Mouse (Mus musculus) left cerebral cortex, adult 2 months (tissue): ENCODE results near the gene Rfc2. TPM values are rescaled to one million over a fixed set of nuclear protein-coding genes. Genes with fewer than 3 reads are reported as not detected.

Experiments
- DNase-seq, 2 experiments: peaks; one replicate each; pipeline ENCODE4 v3.0.0; 2021 to 2022; ENCODE audit warnings: low spot score in 2 of 2, mixed read lengths in 1 of 2; ENCODE audit errors: extremely low spot score in 1 of 2
- H3K27ac ChIP-seq: fragments of 200-600 bp; 2 replicates; pipeline ENCODE4 v1.8.1; 2022
- H3K4me3 ChIP-seq: fragments of 200-600 bp; 2 replicates; pipeline ENCODE4 v1.8.1; 2022
- CTCF ChIP-seq: fragments of 200-600 bp; IDR thresholded peaks from 2 replicates; pipeline ENCODE4 v1.8.1; 2022; ENCODE audit warnings: antibody characterized with exemption, mild to moderate bottlenecking, moderate library complexity
- intact Hi-C: fragments of 180-260 bp; cut with DNase I; formaldehyde crosslinking; loops from one replicate; pipeline ENCODE4 v1.15.1; 2025
- total RNA-seq, 2 experiments: library from RNA; stranded (reverse); gene quantifications; 2 replicates each; pipeline ENCODE4 v1.2.3; 2021

Rfc2 gene
- total RNA-seq, 2 experiments from 2014 or later, result 60.0 to 64.2 TPM

DNA sequence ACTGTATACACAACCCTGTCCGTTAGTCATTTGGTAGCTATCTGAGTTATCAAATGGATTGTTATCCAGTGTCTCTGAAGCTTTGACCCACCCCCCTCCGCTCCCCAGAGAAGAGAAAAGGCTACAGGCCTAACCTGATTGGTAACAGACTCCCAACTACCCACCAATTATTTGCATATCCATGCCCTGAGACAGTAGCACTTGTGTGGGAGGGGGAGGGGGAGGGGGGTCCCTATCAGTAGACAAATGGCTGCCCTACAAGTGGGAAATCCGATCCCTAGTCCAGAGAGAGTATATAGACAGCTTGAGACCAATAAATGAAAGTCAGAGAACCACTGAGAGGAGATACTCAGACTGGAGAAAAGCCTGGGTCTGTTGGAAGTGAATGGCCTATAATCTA lies 13.1 kb upstream of the Rfc2 start:
- no peak for DNase-seq
- no peak overlapping the region for H3K4me3 ChIP-seq
- intact Hi-C loops, result loop anchor here (2.0 kb wide), 1 partner anchor 13 kb away; no protein-coding TSS in a partner anchor
- no peak overlapping the region for H3K27ac ChIP-seq
- TF ChIP-seq CTCF, result no peak

DNA sequence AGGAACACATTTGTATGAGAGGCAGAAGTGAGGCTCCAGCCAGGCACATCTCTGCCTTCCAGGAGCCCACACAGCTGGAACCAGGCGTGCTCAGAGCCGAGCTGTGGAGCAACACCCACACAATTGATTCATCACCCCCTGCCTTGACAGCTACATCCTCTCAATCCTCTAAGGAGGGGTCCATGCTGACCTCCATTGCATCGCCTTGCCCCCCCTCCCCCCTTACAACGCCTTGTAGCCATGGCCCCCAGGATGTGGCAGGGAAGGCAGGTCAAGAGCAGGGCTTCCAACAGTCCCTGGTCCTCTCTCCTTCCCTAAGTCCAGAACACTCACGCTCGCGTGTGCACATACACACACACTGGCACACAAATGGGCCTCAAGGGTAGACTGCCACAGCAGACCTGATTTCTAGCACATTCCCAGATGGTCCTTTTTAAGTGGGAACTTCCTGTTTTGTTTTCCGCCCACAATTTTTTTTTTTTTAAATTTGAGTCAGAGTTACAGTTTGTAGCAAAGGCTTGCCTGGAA lies 12.1 kb upstream of the Rfc2 start:
- Histone ChIP-seq H3K4me3 (no peak overlapping the region), H3K27ac (peak overlapping the region; percentile 40)
- intact Hi-C loops, result loop anchor here (2.0 kb wide), 1 partner anchor 14 kb away; no protein-coding TSS in a partner anchor
- no peak for DNase-seq
- TF ChIP-seq CTCF, result no peak

DNA sequence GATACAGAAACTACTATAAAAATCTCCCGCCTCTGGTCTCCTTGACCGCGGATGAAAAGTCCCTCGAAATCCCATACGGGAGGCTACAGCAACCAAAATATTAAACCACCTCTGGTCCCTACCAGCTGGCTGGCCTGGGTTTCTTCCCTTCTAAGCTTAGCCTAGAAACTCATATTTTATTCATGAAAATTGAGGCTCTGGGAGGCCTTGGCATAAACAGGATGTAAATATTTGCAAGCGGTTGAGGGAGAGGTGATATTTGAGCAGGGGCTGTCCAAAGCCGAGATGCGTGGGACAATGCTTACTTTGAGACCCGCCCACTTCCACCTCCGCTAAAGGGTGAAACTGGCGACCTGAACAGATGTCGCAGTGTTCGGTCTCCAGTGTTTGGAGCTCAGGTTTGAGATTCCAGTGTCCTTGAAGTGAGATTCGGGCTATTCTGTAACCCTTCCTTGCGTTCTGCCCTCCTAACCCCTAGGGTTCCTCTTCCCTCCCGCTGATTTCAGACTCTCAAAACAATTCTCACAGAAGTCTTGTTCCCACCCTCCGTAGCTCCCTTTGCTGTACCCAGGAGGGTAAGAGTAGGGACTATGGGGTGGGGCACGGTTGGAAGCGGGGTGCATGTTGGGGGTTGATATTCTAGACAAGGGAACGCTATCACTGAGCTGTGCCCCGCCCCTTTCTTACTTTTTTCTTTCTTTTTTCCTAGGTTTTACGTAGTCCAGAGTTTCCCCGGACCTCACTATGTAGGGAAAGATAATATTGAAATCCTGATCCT lies 9.2 kb upstream of the Rfc2 start:
- peak overlapping the region; percentile 74 for H3K27ac ChIP-seq
- intact Hi-C loops, result loop anchor here (1.0 kb wide), 1 partner anchor 20 kb away; the partner anchor contains the start of gene Clip2
- peak overlapping the region; percentile 55 for H3K4me3 ChIP-seq
- peak; percentile 33 to 38 for DNase-seq
- no peak for TF ChIP-seq CTCF

DNA sequence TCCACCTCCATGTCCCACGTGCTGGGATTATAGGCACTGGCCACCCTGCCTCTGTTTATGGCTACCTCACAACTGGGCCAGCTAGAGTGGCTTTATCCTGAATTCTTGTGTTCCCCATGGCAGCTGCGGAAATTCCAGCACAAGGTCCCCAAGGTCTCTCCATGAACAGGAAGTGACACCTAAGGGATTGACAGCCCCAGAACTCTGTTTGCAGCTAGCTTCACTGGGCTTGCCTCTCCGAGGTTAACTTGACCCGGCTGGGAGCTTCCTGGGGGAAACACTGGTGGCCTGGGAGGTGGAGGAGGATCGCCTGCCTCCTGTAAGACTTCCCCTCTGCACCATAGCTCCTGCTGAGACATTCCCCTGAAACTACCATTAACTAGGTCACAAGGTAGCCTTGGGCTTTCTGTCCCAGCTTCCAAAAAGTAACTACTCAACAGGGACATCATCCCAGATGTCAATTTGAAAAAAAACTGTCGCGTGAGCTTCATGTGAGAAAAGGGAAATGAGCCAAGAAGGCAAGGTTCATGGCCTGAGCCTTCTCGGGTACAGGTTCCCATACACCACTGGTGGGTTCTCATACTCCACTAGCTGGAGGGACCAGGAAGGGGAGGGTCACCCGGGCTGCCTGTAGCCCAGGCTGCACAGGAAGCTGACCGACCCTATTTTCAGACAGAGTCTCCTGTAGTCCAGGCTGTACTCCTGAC lies 8.5 kb upstream of the Rfc2 start:
- intact Hi-C loops, result loop anchor here (1.0 kb wide), 1 partner anchor 20 kb away; the partner anchor contains the start of gene Clip2
- no peak for DNase-seq
- TF ChIP-seq CTCF, result no peak
- Histone ChIP-seq H3K4me3 (peak overlapping the region; percentile 55; the same call in 1 of the 2 replicates), H3K27ac (peak overlapping the region; percentile 2)

DNA sequence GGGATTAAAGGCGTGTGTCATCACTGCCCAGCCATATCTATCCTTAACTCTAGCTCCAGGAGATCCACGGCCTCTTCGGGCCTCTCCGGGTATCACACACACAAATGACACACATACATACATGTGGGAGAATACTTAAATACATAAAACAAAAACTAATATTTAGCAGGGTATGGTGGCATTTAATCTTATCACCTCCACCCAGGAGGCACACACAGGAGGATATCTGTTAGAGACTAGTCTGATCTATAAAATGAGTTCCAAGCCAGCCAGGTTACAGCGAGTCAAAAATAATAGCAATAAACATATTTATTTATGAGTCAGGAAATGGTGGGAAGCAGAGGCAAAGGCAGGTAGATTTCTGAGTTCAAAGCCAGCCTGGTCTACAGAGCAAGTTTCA lies 5.3 kb upstream of the Rfc2 start:
- no peak overlapping the region for H3K27ac ChIP-seq
- intact Hi-C loops, result no loop called here
- no peak for TF ChIP-seq CTCF
- H3K4me3 ChIP-seq, result no peak overlapping the region
- DNase-seq, result no peak

DNA sequence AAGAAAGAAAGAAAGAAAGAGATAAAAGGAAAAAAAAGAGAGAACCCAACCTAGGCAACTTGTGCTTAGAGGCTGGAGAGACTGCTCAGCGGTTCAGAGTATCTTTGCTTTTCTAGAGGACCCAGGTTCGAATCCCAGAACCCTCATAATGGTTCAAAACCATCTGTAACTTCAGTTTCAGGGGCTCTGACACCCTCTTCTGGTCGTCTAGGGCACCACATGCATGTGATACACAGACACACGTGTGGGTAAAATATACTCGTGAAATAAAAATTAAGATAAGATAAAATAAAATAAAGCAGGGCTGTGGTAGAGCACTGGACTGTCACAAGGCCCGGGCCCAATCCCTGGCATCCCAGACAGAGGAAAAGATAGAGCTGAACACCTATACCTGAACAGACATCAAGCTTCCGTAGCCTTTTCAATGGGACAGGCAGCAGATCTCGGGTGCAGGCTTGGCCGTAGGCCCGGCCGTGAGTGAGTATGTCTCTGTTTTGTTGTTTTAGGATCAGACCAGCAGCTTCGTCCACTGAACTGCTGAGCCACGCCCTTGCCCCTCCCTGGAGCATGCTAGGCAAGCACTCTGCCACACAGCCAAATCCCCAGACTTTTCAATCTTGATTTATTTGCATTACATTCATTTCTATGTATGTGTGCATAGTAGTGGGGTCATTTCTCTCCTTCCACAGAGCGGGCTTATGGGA lies 4.5 kb upstream of the Rfc2 start:
- no peak for DNase-seq
- Histone ChIP-seq H3K27ac (no peak overlapping the region), H3K4me3 (no peak overlapping the region)
- TF ChIP-seq CTCF, result peak; percentile 7
- intact Hi-C loops, result no loop called here

DNA sequence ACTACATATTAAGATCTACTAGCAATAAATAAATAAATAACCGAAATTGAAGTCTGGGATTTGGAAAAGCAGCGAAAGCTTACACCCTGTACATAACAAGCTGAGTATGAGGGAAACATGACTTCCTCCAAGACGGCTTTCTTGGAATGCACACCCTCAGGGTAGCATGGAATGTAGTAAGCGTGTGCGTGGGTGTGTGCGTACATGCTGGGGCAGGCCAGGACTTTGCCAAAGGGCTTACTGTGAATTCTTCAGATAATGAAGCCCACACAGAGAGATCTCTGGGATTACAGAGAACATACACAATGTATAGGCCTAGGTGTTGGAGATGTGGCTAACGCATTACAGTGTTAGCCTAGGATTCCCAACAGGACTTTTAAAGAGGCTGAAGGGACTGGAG lies 3.6 kb upstream of the Rfc2 start:
- H3K27ac ChIP-seq, result no peak overlapping the region
- no peak for DNase-seq
- no peak for TF ChIP-seq CTCF
- H3K4me3 ChIP-seq, result no peak overlapping the region
- intact Hi-C loops, result no loop called here

DNA sequence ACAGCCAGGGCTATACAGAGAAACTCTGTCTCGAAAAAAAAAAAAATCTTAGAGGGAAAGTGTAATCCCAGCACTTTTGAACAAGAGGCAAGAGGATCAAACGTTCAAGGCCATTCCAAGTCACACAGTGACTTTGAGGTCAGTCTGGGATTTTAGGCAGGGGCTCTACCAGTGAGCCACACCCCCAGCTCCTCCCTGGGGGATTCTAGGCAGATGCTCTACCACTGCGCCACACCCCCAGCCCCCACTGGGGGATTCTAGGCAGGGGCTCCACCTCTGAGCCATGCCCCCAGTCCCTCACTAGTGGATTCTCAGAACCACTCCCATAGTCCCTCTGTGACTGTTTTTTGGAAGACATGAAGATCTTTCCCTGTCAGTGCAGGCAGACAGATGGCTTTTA lies 2.0 kb upstream of the Rfc2 start:
- Histone ChIP-seq H3K4me3 (no peak overlapping the region), H3K27ac (no peak overlapping the region)
- intact Hi-C loops, result no loop called here
- no peak for TF ChIP-seq CTCF
- DNase-seq, result no peak

DNA sequence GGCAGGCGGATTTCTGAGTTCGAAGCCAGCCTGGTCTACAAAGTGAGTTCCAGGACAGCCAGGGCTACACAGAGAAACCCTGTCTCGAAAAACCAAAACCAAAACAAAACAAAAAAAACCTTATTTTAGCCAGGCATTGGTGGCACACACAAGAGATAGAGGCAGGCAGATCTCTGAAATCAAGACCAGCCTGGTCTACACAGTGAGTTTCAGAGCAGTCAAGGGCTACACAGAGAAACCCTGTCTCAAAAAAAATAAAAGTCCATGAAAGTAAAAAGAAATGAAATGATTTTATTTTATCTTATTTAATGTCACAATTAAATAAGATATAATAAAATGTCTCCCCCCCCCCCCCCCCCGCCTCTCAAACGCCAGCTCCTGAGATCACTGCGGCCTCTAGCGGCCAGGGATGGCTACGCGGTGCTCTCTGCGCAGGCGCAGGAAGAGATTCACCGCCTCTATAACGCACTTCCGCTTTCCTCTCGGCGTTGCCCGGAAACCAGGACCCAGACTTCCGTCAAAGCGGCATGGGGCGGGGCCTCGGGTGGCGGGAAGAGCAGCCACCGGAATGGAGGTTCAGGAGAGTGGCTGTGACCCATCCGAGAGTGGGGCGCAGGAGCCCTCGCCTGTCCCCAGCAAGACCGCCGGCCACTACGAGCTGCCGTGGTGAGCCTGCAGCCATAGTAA lies 1.2 kb downstream of the Rfc2 start:
- peak; percentile 96 to 97 for DNase-seq
- peak overlapping the region; percentile 73 for H3K27ac ChIP-seq
- intact Hi-C loops, result loop anchor here (2.0 to 10.0 kb wide), 4 partner anchors 76 to 198 kb away; no protein-coding TSS in a partner anchor
- TF ChIP-seq CTCF, result peak; percentile 87
- peak overlapping the region; percentile 100 for H3K4me3 ChIP-seq

DNA sequence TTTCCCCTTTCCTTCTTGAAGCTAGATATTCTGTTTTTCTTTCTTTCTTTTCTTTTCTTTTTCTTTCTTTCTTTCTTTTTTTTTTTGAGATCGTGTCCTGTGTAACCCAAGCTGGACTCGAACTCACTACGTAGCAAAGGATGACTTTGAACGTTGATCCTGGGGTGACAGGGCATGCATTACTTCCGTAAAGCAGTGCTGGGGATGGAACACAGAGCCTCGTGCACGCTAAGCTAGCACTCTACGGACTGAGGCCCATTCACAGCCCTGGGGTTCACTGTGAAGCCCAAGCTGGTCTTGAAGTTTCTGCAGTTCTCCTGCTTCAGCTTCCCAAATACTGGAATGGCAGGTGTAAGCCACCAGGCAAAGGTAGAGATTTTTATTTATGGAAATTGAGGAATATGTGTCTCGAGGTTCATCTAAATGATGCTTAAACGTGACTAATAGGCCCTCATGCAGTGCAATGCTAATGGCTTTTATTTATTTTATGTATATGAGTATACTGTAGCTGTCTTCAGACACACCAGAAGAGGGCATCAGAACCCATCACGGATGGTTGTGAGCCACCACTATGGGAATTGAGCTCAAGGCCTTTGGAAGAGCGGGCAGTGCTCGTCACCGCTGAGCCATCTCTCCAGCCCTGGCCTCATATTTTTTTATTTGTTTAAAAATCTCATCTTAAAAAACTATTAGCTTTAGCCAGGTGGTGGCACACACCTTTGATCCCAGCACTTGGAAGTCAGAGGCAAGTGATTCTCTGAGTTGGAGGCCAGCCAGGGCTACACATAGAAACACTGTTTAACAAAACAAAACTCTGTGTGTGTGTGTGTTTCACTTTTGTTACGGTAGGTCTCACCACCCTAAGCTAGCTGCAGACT lies 2.1 kb downstream of the Rfc2 start:
- Histone ChIP-seq H3K27ac (peak overlapping the region; percentile 73), H3K4me3 (peak overlapping the region; percentile 100)
- peak; percentile 13; the same call in 1 of the 2 replicates for TF ChIP-seq CTCF
- no peak for DNase-seq
- intact Hi-C loops, result loop anchor here (2.0 to 10.0 kb wide), 4 partner anchors 76 to 198 kb away; no protein-coding TSS in a partner anchor
